Mouse (Mus musculus): ENCODE measurements around the gene Dnaja2. TPM values are rescaled to one million over a fixed set of nuclear protein-coding genes. Genes with fewer than 3 reads are reported as not detected.

The Dnaja2 gene
- total and polyA plus RNA-seq, 3 experiments: 150 to 471 (median 227) TPM

DNA sequence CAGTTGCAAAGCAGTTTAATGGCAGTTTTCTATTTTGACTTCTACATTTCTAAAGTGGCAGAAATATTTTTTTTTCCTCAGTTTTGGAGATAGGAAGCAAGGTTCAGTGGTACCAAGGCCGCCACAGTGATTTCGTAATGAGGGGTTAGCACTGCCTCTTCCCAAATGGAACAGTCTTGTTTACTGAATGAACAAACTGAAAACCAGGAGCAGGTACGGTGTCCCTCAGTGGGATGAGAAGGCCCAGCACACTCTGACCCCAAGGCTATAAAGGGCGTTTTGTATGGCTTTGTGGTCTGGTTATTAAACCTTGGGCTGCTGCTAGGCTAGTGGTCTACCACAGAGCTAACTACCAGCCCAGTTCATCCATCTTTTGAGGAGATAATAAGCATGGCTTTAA is 49.1 kb upstream of the Dnaja2 start:
- no peak for DNase-seq (ENCODE audit: extremely low read depth)
- dilution Hi-C loops (cut with MboI; ENCODE audit: extremely low pct_ligation_motif_present, extremely low pct_unique_long_range_greater_than_20kb, low sequenced_read_pairs): no loop called here
- no peak overlapping the region for H3K4me3 ChIP-seq (replicated peaks in 1 of 3; ENCODE audit: low read depth in 2 of 3, low read length in 2 of 3, poor library complexity in 1 of 3)
- no peak overlapping the region for H3K4me2 ChIP-seq (ENCODE audit: insufficient read depth, low read depth, poor library complexity, severe bottlenecking)
- no peak overlapping the region for H3K27ac ChIP-seq (ENCODE audit: insufficient read depth, low read depth)
- no peaks in the 10 kb centered on the region for H3K9me3 ChIP-seq (replicated peaks; ENCODE audit: low read length)
- TF ChIP-seq TBP (conservative IDR thresholded peaks at IDR 0.05; ENCODE audit: low read depth, low read length) (no peak), NRF1 (IDR thresholded peaks at IDR 0.05; ENCODE audit: low read depth, low read length) (no peak), ZNF384 (IDR thresholded peaks at IDR 0.05; ENCODE audit: low read depth, low read length) (no peak), RAD21 (IDR thresholded peaks at IDR 0.05; ENCODE audit: low read depth, low read length) (no peak), SMC3 (IDR thresholded peaks at IDR 0.05; ENCODE audit: low read depth, low read length) (no peak), ELF1 (IDR thresholded peaks at IDR 0.05; ENCODE audit: low read depth, low read length) (no peak)
- no peaks in the 10 kb centered on the region for H3K27me3 ChIP-seq (replicated peaks)
- in situ Hi-C loops (cut with MboI; ENCODE audit: low pct_ligation_motif_present, low pct_unique_long_range_greater_than_20kb, low sequenced_read_pairs): no loop called here
- no peaks in the 10 kb centered on the region for H3K79me2 ChIP-seq (replicated peaks; ENCODE audit: control insufficient read depth, extremely low read depth, insufficient read depth, poor library complexity, severe bottlenecking)
- H3K4me1 ChIP-seq (ENCODE audit: control insufficient read depth in 1 of 2, insufficient read depth in 2 of 2): peaks cover 8 to 34% of the 10 kb centered on the region in 2 experiments
- H3K9ac ChIP-seq (ENCODE audit: insufficient read depth, low read depth): no peak overlapping the region
- no peaks in the 10 kb centered on the region for H3K36me3 ChIP-seq (replicated peaks in 1 of 2; ENCODE audit: control insufficient read depth in 1 of 2, insufficient read depth in 1 of 2, low read length in 1 of 2)

DNA sequence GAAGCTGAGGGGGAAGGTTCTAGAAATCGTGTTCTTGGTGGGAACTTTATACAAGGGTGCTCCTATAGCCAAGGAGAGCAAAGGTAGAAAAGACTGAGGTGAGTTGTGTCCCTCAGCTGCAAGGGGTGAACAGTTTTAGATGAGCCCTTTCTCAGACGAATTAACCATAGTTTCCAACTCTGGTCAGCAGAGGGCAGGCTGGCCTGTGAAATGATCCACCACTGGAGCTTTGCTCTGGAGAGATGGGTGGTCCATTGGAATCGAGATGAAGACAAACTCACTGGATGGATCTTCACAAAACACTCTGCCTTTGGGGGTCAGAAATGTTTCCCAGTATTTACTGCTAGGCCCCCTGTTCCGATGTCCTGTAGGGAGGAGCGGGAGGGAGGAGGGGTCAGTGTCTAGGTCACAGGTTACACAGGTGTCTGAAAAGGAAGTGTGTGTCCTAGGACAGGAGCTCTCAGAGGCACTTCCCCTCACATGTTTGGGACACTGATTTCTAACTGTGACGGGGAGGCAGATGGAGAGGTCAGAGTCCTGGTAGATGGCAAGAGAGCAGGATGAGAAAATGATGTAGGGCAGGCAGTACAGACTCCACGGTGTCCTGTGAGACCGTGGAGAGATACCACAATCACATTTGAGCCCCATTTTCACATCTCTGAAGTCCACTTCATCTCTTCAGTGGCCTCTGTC is 48.2 kb upstream of the Dnaja2 start:
- in situ Hi-C loops (cut with MboI; ENCODE audit: low pct_ligation_motif_present, low pct_unique_long_range_greater_than_20kb, low sequenced_read_pairs) (no loop called here), dilution Hi-C loops (cut with MboI; ENCODE audit: extremely low pct_ligation_motif_present, extremely low pct_unique_long_range_greater_than_20kb, low sequenced_read_pairs) (no loop called here)
- DNase-seq (ENCODE audit: extremely low read depth): peak; percentile 66
- Histone ChIP-seq H3K4me2 (ENCODE audit: insufficient read depth, low read depth, poor library complexity, severe bottlenecking) (peak overlapping the region; percentile 12; the same call in 1 of the 2 replicates), H3K79me2 (replicated peaks; ENCODE audit: control insufficient read depth, extremely low read depth, insufficient read depth, poor library complexity, severe bottlenecking) (no peaks in the 10 kb centered on the region), H3K9ac (ENCODE audit: insufficient read depth, low read depth) (no peak overlapping the region), H3K27ac (ENCODE audit: insufficient read depth, low read depth) (no peak overlapping the region), H3K9me3 (replicated peaks; ENCODE audit: low read length) (no peaks in the 10 kb centered on the region), H3K36me3 (replicated peaks in 1 of 2; ENCODE audit: control insufficient read depth in 1 of 2, insufficient read depth in 1 of 2, low read length in 1 of 2) (no peaks in the 10 kb centered on the region), H3K27me3 (replicated peaks) (no peaks in the 10 kb centered on the region), H3K4me3 (replicated peaks in 1 of 3; ENCODE audit: low read depth in 2 of 3, low read length in 2 of 3, poor library complexity in 1 of 3) (no peak overlapping the region), H3K4me1 (ENCODE audit: control insufficient read depth in 1 of 2, insufficient read depth in 2 of 2) (peaks cover 8 to 34% of the 10 kb centered on the region in 2 experiments)
- TF ChIP-seq SMC3 (IDR thresholded peaks at IDR 0.05; ENCODE audit: low read depth, low read length) (peak; percentile 80), MAZ (IDR thresholded peaks at IDR 0.05; ENCODE audit: low read depth, low read length) (0 out of 2 replicates have a peak, but pooled peaks have one; percentile 32), CTCF (conservative IDR thresholded peaks at IDR 0.05 in 1 of 2, IDR thresholded peaks at IDR 0.05 in 1 of 2; ENCODE audit: low read depth in 2 of 2, low read length in 2 of 2) (peak; percentile 26 to 84; a peak in 3 of 4 replicates), ETS1 (conservative IDR thresholded peaks at IDR 0.05; ENCODE audit: low read depth, low read length) (no peak), RAD21 (IDR thresholded peaks at IDR 0.05; ENCODE audit: low read depth, low read length) (peak; percentile 88), POLR2AphosphoS2 (IDR thresholded peaks at IDR 0.05; ENCODE audit: low read depth, low read length) (no peak)

DNA sequence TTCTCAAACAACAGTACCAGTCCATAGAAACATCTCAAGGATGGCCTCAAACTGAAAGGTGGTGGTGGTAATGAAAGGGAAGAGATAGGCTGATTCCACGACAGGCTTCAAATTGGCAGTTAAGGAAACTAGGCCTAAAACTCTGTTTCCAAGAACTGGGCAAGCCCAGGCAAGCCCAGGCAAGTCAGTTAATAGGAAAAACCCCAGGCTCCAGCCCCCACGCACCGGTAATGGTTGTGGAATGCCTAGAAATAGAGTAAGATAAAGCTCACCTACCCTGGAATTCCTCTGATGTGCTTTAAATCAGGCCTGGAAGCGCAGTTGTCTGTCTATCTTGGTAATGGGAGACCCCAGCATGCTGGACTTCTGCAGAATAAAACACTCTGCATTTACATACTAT is 47.6 kb upstream of the Dnaja2 start:
- H3K9ac ChIP-seq (ENCODE audit: insufficient read depth, low read depth): no peak overlapping the region
- no peak overlapping the region for H3K4me3 ChIP-seq (replicated peaks in 1 of 3; ENCODE audit: low read depth in 2 of 3, low read length in 2 of 3, poor library complexity in 1 of 3)
- H3K4me2 ChIP-seq (ENCODE audit: insufficient read depth, low read depth, poor library complexity, severe bottlenecking): peak overlapping the region; percentile 12; the same call in 1 of the 2 replicates
- H3K36me3 ChIP-seq (replicated peaks in 1 of 2; ENCODE audit: control insufficient read depth in 1 of 2, insufficient read depth in 1 of 2, low read length in 1 of 2): no peaks in the 10 kb centered on the region
- TF ChIP-seq ETS1 (conservative IDR thresholded peaks at IDR 0.05; ENCODE audit: low read depth, low read length): no peak
- peak; percentile 94; the same call in 1 of the 2 replicates for TF ChIP-seq CHD1 (IDR thresholded peaks at IDR 0.05; ENCODE audit: low read depth, low read length)
- H3K27ac ChIP-seq (ENCODE audit: insufficient read depth, low read depth): no peak overlapping the region
- no peaks in the 10 kb centered on the region for H3K27me3 ChIP-seq (replicated peaks)
- dilution Hi-C loops (cut with MboI; ENCODE audit: extremely low pct_ligation_motif_present, extremely low pct_unique_long_range_greater_than_20kb, low sequenced_read_pairs): no loop called here
- peaks cover 8 to 34% of the 10 kb centered on the region in 2 experiments for H3K4me1 ChIP-seq (ENCODE audit: control insufficient read depth in 1 of 2, insufficient read depth in 2 of 2)
- in situ Hi-C loops (cut with MboI; ENCODE audit: low pct_ligation_motif_present, low pct_unique_long_range_greater_than_20kb, low sequenced_read_pairs): no loop called here
- DNase-seq (ENCODE audit: extremely low read depth): peak; percentile 45
- H3K79me2 ChIP-seq (replicated peaks; ENCODE audit: control insufficient read depth, extremely low read depth, insufficient read depth, poor library complexity, severe bottlenecking): no peaks in the 10 kb centered on the region
- no peaks in the 10 kb centered on the region for H3K9me3 ChIP-seq (replicated peaks; ENCODE audit: low read length)
